Mouse (Mus musculus) layer of hippocampus, adult 8-10 months (tissue): ENCODE data around the gene Olfr51. TPM values are rescaled to one million over a fixed set of nuclear protein-coding genes. Genes with fewer than 3 reads are reported as not detected.
A peak's percentile ranks its signal among the peaks of the same experiment; 100 is the strongest.
"Not testable (repeated sequence)": the region's sequence is repeated elsewhere in the genome, so short reads cannot be mapped to it uniquely, and the experiment has no call there.

Experiments used
- DNase-seq, 2 experiments: peaks; one replicate each; pipeline ENCODE4 v3.0.0; 2022; ENCODE audit warnings: low spot score in 2 of 2
- total RNA-seq, 4 experiments: library from RNA; stranded (reverse); gene quantifications; 2 replicates each; pipeline ENCODE4 v1.2.4; 2022

Gene Olfr51
- not detected for total RNA-seq

GRCm38 (mm10) chr11:51003296-51003695 is at the start of gene Olfr51:
Olfr51 (plus strand) TSS chr11:51003596.
- no peak for DNase-seq

GRCm38 (mm10) chr11:50953665-50954064 is 49.7 kb upstream of the Olfr51 start, which contains the start of gene Prop1:
Prop1 (minus strand) TSS chr11:50953765.
- no peak for DNase-seq

- DNase-seq, result no peak
Measured at GRCm38 (mm10) chr11:50964886-50965285, 38.5 kb upstream of the Olfr51 start.

GRCm38 (mm10) chr11:50966230-50966629 is 37.2 kb upstream of the Olfr51 start, which contains the start of gene Olfr1378:
Olfr1378 (plus strand) TSS chr11:50966530.
- no peak for DNase-seq

- no peak for DNase-seq
Measured at GRCm38 (mm10) chr11:50977216-50977615, 26.2 kb upstream of the Olfr51 start.

- no peak for DNase-seq
Measured at GRCm38 (mm10) chr11:50981667-50982066, 21.7 kb upstream of the Olfr51 start, which contains the start of gene Olfr1377. Olfr1377 (plus strand) TSS chr11:50981967.

- no peak for DNase-seq
Measured at GRCm38 (mm10) chr11:51011821-51012220, 8.4 kb downstream of the Olfr51 start.

GRCm38 (mm10) chr11:51013936-51014335 is 10.5 kb downstream of the Olfr51 start, which contains the start of gene Olfr54:
Olfr54 (plus strand) TSS chr11:51014236.
- no peak for DNase-seq

- no peak for DNase-seq
Measured at GRCm38 (mm10) chr11:51016341-51016740, 12.9 kb downstream of the Olfr51 start.

- not testable (repeated sequence) for DNase-seq
Measured at GRCm38 (mm10) chr11:51026811-51027210, 23.4 kb downstream of the Olfr51 start.

GRCm38 (mm10) chr11:51029381-51029780 is 26.0 kb downstream of the Olfr51 start:
- not testable (repeated sequence) for DNase-seq

- DNase-seq, result no peak
Measured at GRCm38 (mm10) chr11:51030225-51030624, 26.8 kb downstream of the Olfr51 start.

- DNase-seq, result peak in 1 of 2 experiments; percentile 4
Measured at GRCm38 (mm10) chr11:51032851-51033250, 29.5 kb downstream of the Olfr51 start.

GRCm38 (mm10) chr11:51034141-51034540 is 30.7 kb downstream of the Olfr51 start:
- not testable (repeated sequence) for DNase-seq

- DNase-seq, result no peak
Measured at GRCm38 (mm10) chr11:51035951-51036350, 32.6 kb downstream of the Olfr51 start.

GRCm38 (mm10) chr11:51044776-51045175 is 41.4 kb downstream of the Olfr51 start:
- DNase-seq, result not testable (repeated sequence)

- not testable (repeated sequence) for DNase-seq
Measured at GRCm38 (mm10) chr11:51047809-51048208, 44.4 kb downstream of the Olfr51 start, which contains the start of gene Olfr1375. Olfr1375 (plus strand) TSS chr11:51048109.

- DNase-seq, result no peak
Measured at GRCm38 (mm10) chr11:51051678-51052077, 48.3 kb downstream of the Olfr51 start.

GRCm38 (mm10) chr11:51053230-51053629 is 49.8 kb downstream of the Olfr51 start:
- DNase-seq, result no peak

GRCm38 (mm10) chr11:51059151-51059571 is 55.8 kb downstream of the Olfr51 start, which contains the start of gene Zfp354a:
Zfp354a (plus strand) TSS chr11:51059257.
- DNase-seq, result peak; percentile 57 to 63
